In genomic region chr13:53592755-53593154, GRCm38 (mm10) we compare ENCODE assay signal across 11 mouse cellular contexts.
DNase-seq lines count a peak whose midpoint lies in the region; ATAC-seq and TF ChIP-seq lines count a peak whose summit lies in the region.
"Had no signal": no experiment of that assay in that cellular context is flagged by ENCODE, and none has a peak within 500 bp of the region (broad histone marks: within the 10 kb centered on the region; RNA-seq: fewer than 3 reads in every experiment).

No protein-coding gene starts in this region.

- no peak for ATAC-seq in forebrain, postnatal 0 days
- no peak for ATAC-seq in forebrain, embryonic 15.5 days (replicated peaks)
- no peak for ATAC-seq in monocyte, adult 5-6 weeks (replicated peaks; ENCODE audit: insufficient number of reproducible peaks, low FRiP score, low TSS enrichment, poor library complexity, severe bottlenecking)
- ATAC-seq: intestine, embryonic 16.5 days; midbrain, embryonic 13.5 days had no signal

- H3K9ac ChIP-seq in forebrain, postnatal 0 days, result no peak overlapping the region
- H3K9ac ChIP-seq in forebrain, embryonic 15.5 days (replicated peaks), result no peak overlapping the region
- H3K9ac ChIP-seq in CH12.LX (ENCODE audit: insufficient read depth, low read depth), result no peak overlapping the region
- H3K9ac ChIP-seq: midbrain, embryonic 13.5 days had no signal

- no peaks in the 10 kb centered on the region; the same call in 1 of the 2 replicates for H3K27me3 ChIP-seq in forebrain, postnatal 0 days (ENCODE audit: insufficient read depth, low read length)
- peaks cover 12% of the 10 kb centered on the region for H3K27me3 ChIP-seq in forebrain, embryonic 15.5 days
- peaks cover 81% of the 10 kb centered on the region for H3K27me3 ChIP-seq in CH12.LX (replicated peaks)

- dilution Hi-C loops in CH12.LX (cut with MboI; ENCODE audit: extremely low pct_ligation_motif_present, extremely low pct_unique_long_range_greater_than_20kb, low sequenced_read_pairs), result no loop called here

- TF ChIP-seq POLR2A in CH12.LX (IDR thresholded peaks at IDR 0.05; ENCODE audit: low read depth, low read length), result no peak

- H3K4me2 ChIP-seq in forebrain, postnatal 0 days (ENCODE audit: low read depth), result no peak overlapping the region
- no peak overlapping the region for H3K4me2 ChIP-seq in forebrain, embryonic 15.5 days (replicated peaks)
- H3K4me2 ChIP-seq in CH12.LX (ENCODE audit: insufficient read depth, low read depth, poor library complexity, severe bottlenecking), result no peak overlapping the region
- H3K4me2 ChIP-seq: midbrain, embryonic 13.5 days had no signal

- no peaks in the 10 kb centered on the region for H3K36me3 ChIP-seq in forebrain, postnatal 0 days (ENCODE audit: insufficient read depth)
- H3K36me3 ChIP-seq in forebrain, embryonic 15.5 days, result no peaks in the 10 kb centered on the region
- H3K36me3 ChIP-seq in CH12.LX (replicated peaks in 1 of 2; ENCODE audit: control insufficient read depth in 1 of 2, insufficient read depth in 1 of 2, low read length in 1 of 2), result no peaks in the 10 kb centered on the region
- H3K36me3 ChIP-seq: midbrain, embryonic 13.5 days had no signal

- H3K79me2 ChIP-seq in CH12.LX (replicated peaks; ENCODE audit: control insufficient read depth, extremely low read depth, insufficient read depth, poor library complexity, severe bottlenecking), result no peaks in the 10 kb centered on the region

- TF ChIP-seq CTCF in forebrain, postnatal 0 days (IDR thresholded peaks at IDR 0.05; ENCODE audit: low read depth), result peak; percentile 48; the same call in 1 of the 2 replicates
- peak; percentile 19 to 48; a peak in 2 of 4 replicates for TF ChIP-seq CTCF in CH12.LX (conservative IDR thresholded peaks at IDR 0.05 in 1 of 2, IDR thresholded peaks at IDR 0.05 in 1 of 2; ENCODE audit: low read depth in 2 of 2, low read length in 2 of 2)

- no peak overlapping the region for H3K27ac ChIP-seq in forebrain, postnatal 0 days (ENCODE audit: low read depth, low read length)
- H3K27ac ChIP-seq in forebrain, embryonic 15.5 days (replicated peaks), result no peak overlapping the region
- H3K27ac ChIP-seq in CH12.LX (ENCODE audit: insufficient read depth, low read depth), result no peak overlapping the region
- H3K27ac ChIP-seq: midbrain, embryonic 13.5 days had no signal

- no peaks in the 10 kb centered on the region for H3K9me3 ChIP-seq in forebrain, postnatal 0 days (ENCODE audit: low read length)
- no peaks in the 10 kb centered on the region for H3K9me3 ChIP-seq in forebrain, embryonic 15.5 days
- H3K9me3 ChIP-seq in CH12.LX (replicated peaks; ENCODE audit: low read length), result no peaks in the 10 kb centered on the region
- H3K9me3 ChIP-seq: midbrain, embryonic 13.5 days had no signal

- no peak for DNase-seq in forebrain, postnatal 0 days
- peak; percentile 5 to 12 for DNase-seq in left cerebral cortex, adult 18-20 months (ENCODE audit: low spot score in 2 of 2)
- DNase-seq in left cerebral cortex, adult 9 months (ENCODE audit: low spot score in 2 of 2), result no peak
- no peak for DNase-seq in CH12.LX (ENCODE audit: extremely low read depth)
- DNase-seq in adrenal gland, postnatal 25 days, result peak; percentile 8
- DNase-seq in spleen, adult 18-20 months, result no peak
- DNase-seq: gastrocnemius, postnatal 36 days had no signal

- 12% methylated on average over 5 of the region's 5 CpGs for WGBS in forebrain, postnatal 0 days
- 15% methylated on average over 5 of the region's 5 CpGs for WGBS in forebrain, embryonic 15.5 days

- H3K4me1 ChIP-seq in forebrain, postnatal 0 days (ENCODE audit: insufficient read depth), result no peaks in the 10 kb centered on the region
- no peaks in the 10 kb centered on the region for H3K4me1 ChIP-seq in forebrain, embryonic 15.5 days
- H3K4me1 ChIP-seq in CH12.LX (ENCODE audit: control insufficient read depth in 1 of 2, insufficient read depth in 2 of 2), result no peaks in the 10 kb centered on the region

- no peak for TF ChIP-seq EP300 in CH12.LX (IDR thresholded peaks at IDR 0.05; ENCODE audit: low read length)

- H3K4me3 ChIP-seq in forebrain, postnatal 0 days (ENCODE audit: low read depth, low read length), result no peak overlapping the region
- H3K4me3 ChIP-seq in forebrain, embryonic 15.5 days, result no peak overlapping the region
- no peak overlapping the region for H3K4me3 ChIP-seq in CH12.LX (replicated peaks in 1 of 3; ENCODE audit: low read depth in 2 of 3, low read length in 2 of 3, poor library complexity in 1 of 3)
- H3K4me3 ChIP-seq: midbrain, embryonic 13.5 days had no signal

- in situ Hi-C loops in CH12.LX (cut with MboI; ENCODE audit: low pct_ligation_motif_present, low pct_unique_long_range_greater_than_20kb, low sequenced_read_pairs), result no loop called here

- TF ChIP-seq RAD21 in CH12.LX (IDR thresholded peaks at IDR 0.05; ENCODE audit: low read depth, low read length), result peak; percentile 28

TF ChIP-seq in CH12.LX, 34 proteins besides CTCF, POLR2A, EP300 and RAD21:
- no peak for TF ChIP-seq NELFE (IDR thresholded peaks at IDR 0.05; ENCODE audit: low read depth, low read length)
- 0 out of 2 replicates have a peak, but pooled peaks have one; percentile 13 for TF ChIP-seq SMC3 (IDR thresholded peaks at IDR 0.05; ENCODE audit: low read depth, low read length)
TF ChIP-seq in CH12.LX: peak in this region for 1.

Comparison
In these comparisons a context has a peak if more than half of its experiments do, and no peak if none do; other contexts are left out.
1. DNase-seq: peak in left cerebral cortex, adult 18-20 months (2 of 2) and adrenal gland, postnatal 25 days (single experiment); none in forebrain, postnatal 0 days (single experiment), left cerebral cortex, adult 9 months (0 of 2), CH12.LX (single experiment) and spleen, adult 18-20 months (0 of 2).